Mouse (Mus musculus): ENCODE data around the gene Insig1. TPM values are rescaled to one million over a fixed set of nuclear protein-coding genes. Genes with fewer than 3 reads are reported as not detected.

Insig1 gene
- polyA plus RNA-seq, 1 experiment, result not detected

GRCm38 (mm10) chr5:28118531-28118925, 47.4 kb downstream of the Insig1 start:
- 0 out of 2 replicates have a peak, but pooled peaks cover 6% of the 10 kb centered on the region for H3K4me1 ChIP-seq (ENCODE audit: control insufficient read depth, insufficient read depth, low read length)
- no peak overlapping the region for H3K27ac ChIP-seq (ENCODE audit: insufficient read depth, low read depth, low read length)
- TF ChIP-seq POLR2A (IDR thresholded peaks at IDR 0.05; ENCODE audit: insufficient read depth, low read depth, low read length) (no peak), CTCF (IDR thresholded peaks at IDR 0.05; ENCODE audit: insufficient read depth, low read depth, low read length) (no peak)
- no peak overlapping the region for H3K4me3 ChIP-seq (ENCODE audit: insufficient read depth, low read depth, low read length)
- 2% methylated on average over 19 of the region's 19 CpGs for WGBS

- no peak overlapping the region for H3K4me3 ChIP-seq (ENCODE audit: insufficient read depth, low read depth, low read length)
- 20% methylated on average over 3 of the region's 3 CpGs for WGBS
- no peak overlapping the region for H3K27ac ChIP-seq (ENCODE audit: insufficient read depth, low read depth, low read length)
- 0 out of 2 replicates have a peak, but pooled peaks cover 6% of the 10 kb centered on the region for H3K4me1 ChIP-seq (ENCODE audit: control insufficient read depth, insufficient read depth, low read length)
- no peak for TF ChIP-seq POLR2A (IDR thresholded peaks at IDR 0.05; ENCODE audit: insufficient read depth, low read depth, low read length)
- no peak for TF ChIP-seq CTCF (IDR thresholded peaks at IDR 0.05; ENCODE audit: insufficient read depth, low read depth, low read length)
These were observed 48.4 kb downstream of the Insig1 start for GRCm38 (mm10) chr5:28119576-28119975.

GRCm38 (mm10) chr5:28122491-28123454, 51.6 kb downstream of the Insig1 start:
- Histone ChIP-seq H3K4me1 (ENCODE audit: control insufficient read depth, insufficient read depth, low read length) (0 out of 2 replicates have a peak, but pooled peaks cover 6% of the 10 kb centered on the region), H3K27ac (ENCODE audit: insufficient read depth, low read depth, low read length) (no peak overlapping the region), H3K4me3 (ENCODE audit: insufficient read depth, low read depth, low read length) (no peak overlapping the region)
- 3% methylated on average over 27 of the region's 27 CpGs for WGBS
- TF ChIP-seq POLR2A (IDR thresholded peaks at IDR 0.05; ENCODE audit: insufficient read depth, low read depth, low read length), result no peak
- no peak for TF ChIP-seq CTCF (IDR thresholded peaks at IDR 0.05; ENCODE audit: insufficient read depth, low read depth, low read length)

- H3K4me3 ChIP-seq (ENCODE audit: insufficient read depth, low read depth, low read length), result no peak overlapping the region
These were observed 52.3 kb downstream of the Insig1 start for GRCm38 (mm10) chr5:28123455-28123825.

GRCm38 (mm10) chr5:28124321-28125230, 53.4 kb downstream of the Insig1 start:
- no peak for TF ChIP-seq CTCF (IDR thresholded peaks at IDR 0.05; ENCODE audit: insufficient read depth, low read depth, low read length)
- TF ChIP-seq POLR2A (IDR thresholded peaks at IDR 0.05; ENCODE audit: insufficient read depth, low read depth, low read length), result no peak
- Histone ChIP-seq H3K4me3 (ENCODE audit: insufficient read depth, low read depth, low read length) (no peak overlapping the region), H3K4me1 (ENCODE audit: control insufficient read depth, insufficient read depth, low read length) (no peaks in the 10 kb centered on the region), H3K27ac (ENCODE audit: insufficient read depth, low read depth, low read length) (no peak overlapping the region)
- WGBS, result 6% methylated on average over 28 of the region's 28 CpGs

More at GRCm38 (mm10) chr5:28123455-28123825, 52.3 kb downstream of the Insig1 start:
- Histone ChIP-seq H3K4me1 (ENCODE audit: control insufficient read depth, insufficient read depth, low read length) (0 out of 2 replicates have a peak, but pooled peaks cover 2% of the 10 kb centered on the region), H3K27ac (ENCODE audit: insufficient read depth, low read depth, low read length) (no peak overlapping the region)
- WGBS, result 2% methylated on average over 11 of the region's 11 CpGs
- no peak for TF ChIP-seq CTCF (IDR thresholded peaks at IDR 0.05; ENCODE audit: insufficient read depth, low read depth, low read length)

Other genes starting within 250 kb of the Insig1 start
- not detected in 2 replicates for gene Htr5a, start 229.2 kb upstream of the Insig1 start, polyA plus RNA-seq (2012; ENCODE audit: insufficient read depth, insufficient read length, low replicate concordance, missing spikeins)
- gene En2, start 94.3 kb downstream of the Insig1 start, polyA plus RNA-seq (2012; ENCODE audit: insufficient read depth, insufficient read length, low replicate concordance, missing spikeins), result not detected in 2 replicates
- gene Cnpy1, start 174.4 kb downstream of the Insig1 start, polyA plus RNA-seq (2012; ENCODE audit: insufficient read depth, insufficient read length, low replicate concordance, missing spikeins), result not detected in 2 replicates
- gene Rbm33, start 245.8 kb downstream of the Insig1 start, polyA plus RNA-seq (2012; ENCODE audit: insufficient read depth, insufficient read length, low replicate concordance, missing spikeins), result not detected in 2 replicates